Mouse (Mus musculus) forebrain, embryonic 10.5 days (tissue): ENCODE measurements around the gene Pole4. TPM values are rescaled to one million over a fixed set of nuclear protein-coding genes. Genes with fewer than 3 reads are reported as not detected.
A peak's percentile ranks its signal among the peaks of the same experiment; 100 is the strongest.

Source experiments
- DNase-seq: peaks from one replicate; pipeline ENCODE4 v3.0.0-alpha.2; 2017; ENCODE audit warnings: low spot score; ENCODE audit errors: extremely low spot score
- H3K27ac ChIP-seq: fragments of 300-500 bp; sonication (generic); 2 replicates; pipeline ENCODE4 v1.5.1; 2016; ENCODE audit warnings: mild to moderate bottlenecking
- H3K27me3 ChIP-seq: fragments of 300-500 bp; sonication (generic); 2 replicates; pipeline ENCODE4 v1.6.1; 2016; ENCODE audit warnings: mild to moderate bottlenecking; ENCODE audit not compliant: poor library complexity, severe bottlenecking
- H3K36me3 ChIP-seq: fragments of 300-500 bp; sonication (generic); replicated peaks from 2 replicates; pipeline ENCODE4 v1.6.1; 2016; ENCODE audit warnings: mild to moderate bottlenecking, moderate library complexity
- H3K4me1 ChIP-seq: fragments of 300-500 bp; sonication (generic); 2 replicates; pipeline ENCODE4 v1.6.1; 2016
- H3K4me3 ChIP-seq: fragments of 300-500 bp; sonication (generic); 2 replicates; pipeline ENCODE4 v1.5.1; 2016; ENCODE audit warnings: mild to moderate bottlenecking, moderate library complexity
- H3K9me3 ChIP-seq: fragments of 300-500 bp; sonication (generic); 2 replicates; pipeline ENCODE4 v1.6.1; 2016; ENCODE audit warnings: mild to moderate bottlenecking, moderate library complexity
- WGBS: fragments of 180-500 bp; shearing (Covaris S2); methylation state at CpG from one replicate; pipeline ENCODE4 v1.1.7; 2016; 5-methylcytosine and 5-hydroxymethylcytosine counted together
- polyA plus RNA-seq: library from polyadenylated mRNA; unstranded; fragments of >200 nt; fragmentation: Nextera tagmentation; extraction: Ambion mirVana; gene quantifications from 2 replicates; pipeline ENCODE4 v1.2.1, GENCODE M21; 2016

Pole4 gene
- polyA plus RNA-seq, 1 experiment from 2014 or later, result 92.5 TPM

GRCm38 (mm10) chr6:82737634-82738540, 32.7 kb upstream of the Pole4 start:
- Histone ChIP-seq H3K4me3 (no peak overlapping the region), H3K27me3 (no peaks in the 10 kb centered on the region), H3K27ac (no peak overlapping the region), H3K4me1 (no peaks in the 10 kb centered on the region), H3K36me3 (peaks cover 93% of the 10 kb centered on the region), H3K9me3 (no peaks in the 10 kb centered on the region)
- 96% methylated on average over 27 of the region's 27 CpGs for WGBS
- DNase-seq, result no peak

- H3K27ac ChIP-seq, result no peak overlapping the region
- no peaks in the 10 kb centered on the region for H3K9me3 ChIP-seq
- no peaks in the 10 kb centered on the region for H3K27me3 ChIP-seq
- H3K4me1 ChIP-seq, result no peaks in the 10 kb centered on the region
- 92% methylated on average over 25 of the region's 25 CpGs for WGBS
- peaks cover 89% of the 10 kb centered on the region for H3K36me3 ChIP-seq
- DNase-seq, result no peak
- H3K4me3 ChIP-seq, result no peak overlapping the region
These were observed 31.7 kb upstream of the Pole4 start for GRCm38 (mm10) chr6:82736626-82737600.

DNA sequence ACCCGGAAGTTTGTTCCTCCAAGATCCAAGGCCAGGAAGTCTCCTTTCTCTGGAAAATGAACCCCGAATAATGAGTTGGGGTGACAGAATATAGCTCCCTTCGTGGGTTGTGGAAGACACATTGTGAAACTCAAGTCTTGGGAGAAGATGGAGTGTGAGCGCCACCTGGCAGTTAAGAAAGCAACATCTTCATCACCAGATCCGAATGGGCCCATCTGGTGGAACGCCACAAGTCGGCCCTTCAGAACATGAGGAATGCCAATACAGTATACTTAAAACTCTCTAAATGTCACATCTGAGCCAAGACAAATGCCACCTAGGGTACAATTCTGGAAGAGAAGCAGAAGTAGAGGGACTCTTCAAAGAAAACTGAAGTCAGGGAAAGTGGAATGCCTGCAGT, 30.2 kb upstream of the Pole4 start:
- 90% methylated on average over 7 of the region's 7 CpGs for WGBS
- H3K36me3 ChIP-seq, result peaks cover 89% of the 10 kb centered on the region
- no peak for DNase-seq

GRCm38 (mm10) chr6:82728635-82729034, 23.5 kb upstream of the Pole4 start:
- WGBS, result 95% methylated on average over 21 of the region's 21 CpGs
- Histone ChIP-seq H3K27me3 (no peaks in the 10 kb centered on the region), H3K4me3 (no peak overlapping the region), H3K27ac (no peak overlapping the region), H3K36me3 (peaks cover 93% of the 10 kb centered on the region), H3K9me3 (no peaks in the 10 kb centered on the region), H3K4me1 (peaks cover 6% of the 10 kb centered on the region)
- DNase-seq, result no peak

More for the DNA sequence above, 30.2 kb upstream of the Pole4 start:
- H3K9me3 ChIP-seq, result no peaks in the 10 kb centered on the region
- no peak overlapping the region for H3K27ac ChIP-seq
- no peaks in the 10 kb centered on the region for H3K4me1 ChIP-seq
- no peaks in the 10 kb centered on the region for H3K27me3 ChIP-seq
- H3K4me3 ChIP-seq, result no peak overlapping the region

- H3K27ac ChIP-seq, result no peak overlapping the region
- no peaks in the 10 kb centered on the region for H3K9me3 ChIP-seq
- WGBS, result 92% methylated on average over 13 of the region's 13 CpGs
- no peaks in the 10 kb centered on the region for H3K27me3 ChIP-seq
- DNase-seq, result no peak
- H3K4me1 ChIP-seq, result peaks cover 17% of the 10 kb centered on the region
- H3K36me3 ChIP-seq, result peaks cover 87% of the 10 kb centered on the region
- no peak overlapping the region for H3K4me3 ChIP-seq
These were observed 22.0 kb upstream of the Pole4 start for GRCm38 (mm10) chr6:82727206-82727605.

GRCm38 (mm10) chr6:82723321-82723720, 18.2 kb upstream of the Pole4 start:
- H3K9me3 ChIP-seq, result no peaks in the 10 kb centered on the region
- peaks cover 48% of the 10 kb centered on the region for H3K36me3 ChIP-seq
- peak; percentile 46 for DNase-seq
- H3K27me3 ChIP-seq, result no peaks in the 10 kb centered on the region
- 38% methylated on average over 5 of the region's 5 CpGs for WGBS
- H3K4me3 ChIP-seq, result no peak overlapping the region
- peaks cover 17% of the 10 kb centered on the region for H3K4me1 ChIP-seq
- peak overlapping the region; percentile 84 for H3K27ac ChIP-seq

DNA sequence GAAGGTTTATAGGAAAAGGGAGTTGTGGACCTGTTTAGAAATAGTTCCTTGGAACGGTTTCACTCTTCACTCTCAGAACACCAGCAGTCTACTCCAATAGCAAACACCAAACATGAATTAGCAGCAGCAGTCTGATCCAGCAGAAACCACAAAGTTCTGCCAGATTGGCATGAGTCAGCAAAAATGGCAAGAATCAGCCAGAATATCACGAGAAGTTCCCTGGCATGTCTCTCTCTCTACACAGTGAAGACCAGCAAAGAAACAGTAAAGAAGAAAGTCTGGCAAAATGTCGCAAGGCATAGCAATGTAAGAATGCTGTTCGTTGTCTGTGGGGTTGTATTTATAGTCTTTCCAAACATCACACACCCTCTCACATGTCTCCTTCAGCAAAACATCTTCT, 11.0 kb upstream of the Pole4 start:
- DNase-seq, result no peak
- no peaks in the 10 kb centered on the region for H3K36me3 ChIP-seq
- no peaks in the 10 kb centered on the region for H3K4me1 ChIP-seq
- 92% methylated on average over 4 of the region's 4 CpGs for WGBS
- H3K4me3 ChIP-seq, result no peak overlapping the region
- H3K27me3 ChIP-seq, result no peaks in the 10 kb centered on the region
- no peak overlapping the region for H3K27ac ChIP-seq
- no peaks in the 10 kb centered on the region for H3K9me3 ChIP-seq

GRCm38 (mm10) chr6:82715653-82716052, 10.5 kb upstream of the Pole4 start:
- no peaks in the 10 kb centered on the region for H3K36me3 ChIP-seq
- WGBS, result 84% methylated on average over 3 of the region's 3 CpGs
- no peaks in the 10 kb centered on the region for H3K27me3 ChIP-seq
- no peaks in the 10 kb centered on the region for H3K9me3 ChIP-seq
- DNase-seq, result no peak
- H3K4me1 ChIP-seq, result no peaks in the 10 kb centered on the region
- no peak overlapping the region for H3K27ac ChIP-seq
- H3K4me3 ChIP-seq, result no peak overlapping the region

DNA sequence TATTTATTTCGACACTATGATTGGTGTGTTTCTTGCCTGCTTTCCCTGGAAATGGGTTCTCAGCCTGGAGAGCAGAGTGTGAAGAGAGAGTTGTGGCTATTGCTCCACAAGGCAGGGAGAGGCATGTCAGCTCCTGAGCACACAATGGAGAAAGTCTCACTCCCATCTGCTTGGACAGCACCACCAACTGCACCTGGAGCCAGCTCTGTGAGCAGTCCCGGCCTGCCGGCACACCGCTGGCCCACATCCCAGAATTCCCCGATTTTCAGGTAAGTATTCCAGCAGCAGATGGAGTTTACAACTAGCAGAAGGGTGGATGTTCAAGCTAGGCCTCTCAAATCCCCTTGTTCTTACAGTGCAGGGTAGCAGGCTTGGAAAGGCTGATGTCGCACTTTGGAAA, 10.1 kb upstream of the Pole4 start:
- H3K27ac ChIP-seq, result no peak overlapping the region
- WGBS, result 92% methylated on average over 6 of the region's 6 CpGs
- H3K27me3 ChIP-seq, result no peaks in the 10 kb centered on the region
- DNase-seq, result no peak
- no peaks in the 10 kb centered on the region for H3K9me3 ChIP-seq
- no peak overlapping the region for H3K4me3 ChIP-seq
- no peaks in the 10 kb centered on the region for H3K4me1 ChIP-seq
- H3K36me3 ChIP-seq, result no peaks in the 10 kb centered on the region

GRCm38 (mm10) chr6:82714841-82715240, 9.7 kb upstream of the Pole4 start:
- 95% methylated on average over 5 of the region's 5 CpGs for WGBS
- Histone ChIP-seq H3K27me3 (no peaks in the 10 kb centered on the region), H3K4me3 (no peak overlapping the region), H3K4me1 (no peaks in the 10 kb centered on the region), H3K27ac (no peak overlapping the region), H3K36me3 (no peaks in the 10 kb centered on the region), H3K9me3 (no peaks in the 10 kb centered on the region)
- no peak for DNase-seq

- H3K4me1 ChIP-seq, result no peaks in the 10 kb centered on the region
- no peaks in the 10 kb centered on the region for H3K27me3 ChIP-seq
- H3K4me3 ChIP-seq, result no peak overlapping the region
- H3K27ac ChIP-seq, result no peak overlapping the region
- DNase-seq, result peak; percentile 65
- no peaks in the 10 kb centered on the region for H3K9me3 ChIP-seq
- H3K36me3 ChIP-seq, result no peaks in the 10 kb centered on the region
- 14% methylated on average over 3 of the region's 3 CpGs for WGBS
These were observed 9.1 kb upstream of the Pole4 start for GRCm38 (mm10) chr6:82714243-82714642.

GRCm38 (mm10) chr6:82707742-82708141, 2.6 kb upstream of the Pole4 start:
- H3K36me3 ChIP-seq, result no peaks in the 10 kb centered on the region
- H3K9me3 ChIP-seq, result no peaks in the 10 kb centered on the region
- WGBS, result 93% methylated on average over 3 of the region's 3 CpGs
- no peak for DNase-seq
- H3K4me3 ChIP-seq, result no peak overlapping the region
- no peaks in the 10 kb centered on the region for H3K4me1 ChIP-seq
- H3K27ac ChIP-seq, result no peak overlapping the region
- peaks cover 6% of the 10 kb centered on the region; the same call in 1 of the 2 replicates for H3K27me3 ChIP-seq
